Mouse (Mus musculus): ENCODE data around the gene Anapc5. TPM values are rescaled to one million over a fixed set of nuclear protein-coding genes. Genes with fewer than 3 reads are reported as not detected.
A peak's percentile ranks its signal among the peaks of the same experiment; 100 is the strongest.

Gene Anapc5
- polyA plus RNA-seq, 1 experiment: 342 TPM

GRCm38 (mm10) chr5:122767283-122767682, 53.9 kb downstream of the Anapc5 start:
- peak; percentile 10 for DNase-seq (ENCODE audit: low read depth)

GRCm38 (mm10) chr5:122764032-122764464, 57.1 kb downstream of the Anapc5 start:
- DNase-seq (ENCODE audit: low read depth): no peak

DNA sequence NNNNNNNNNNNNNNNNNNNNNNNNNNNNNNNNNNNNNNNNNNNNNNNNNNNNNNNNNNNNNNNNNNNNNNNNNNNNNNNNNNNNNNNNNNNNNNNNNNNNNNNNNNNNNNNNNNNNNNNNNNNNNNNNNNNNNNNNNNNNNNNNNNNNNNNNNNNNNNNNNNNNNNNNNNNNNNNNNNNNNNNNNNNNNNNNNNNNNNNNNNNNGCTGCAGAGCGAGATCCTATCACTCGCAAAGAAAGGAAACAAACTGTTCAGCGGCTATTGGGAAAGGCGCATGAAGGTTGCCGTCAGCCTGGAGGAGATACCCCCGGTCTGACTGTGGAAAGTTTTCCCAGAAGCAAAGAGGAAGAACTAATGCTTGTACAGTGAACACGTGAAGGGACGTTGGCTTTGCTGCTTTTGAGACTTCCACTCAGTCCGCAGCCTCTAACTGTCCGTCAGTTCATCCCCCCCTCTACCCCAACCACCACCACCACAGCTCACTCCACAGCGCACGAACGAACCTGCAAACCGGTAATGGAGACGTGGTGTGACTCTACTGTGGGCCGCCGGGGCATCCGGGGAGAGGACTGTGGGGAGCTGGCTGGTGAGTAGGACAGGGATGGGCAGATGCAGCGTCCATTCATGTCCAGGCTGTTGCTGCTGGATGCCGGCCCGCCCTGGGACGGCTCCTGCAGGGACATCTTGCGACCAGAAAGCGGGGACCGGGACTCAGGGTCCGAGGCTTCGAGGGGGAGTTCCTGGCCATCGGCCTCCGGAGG, 57.7 kb downstream of the Anapc5 start:
- DNase-seq (ENCODE audit: low read depth): no peak

GRCm38 (mm10) chr5:122756680-122757079, 64.5 kb downstream of the Anapc5 start:
- no peak for DNase-seq (ENCODE audit: low read depth)

DNA sequence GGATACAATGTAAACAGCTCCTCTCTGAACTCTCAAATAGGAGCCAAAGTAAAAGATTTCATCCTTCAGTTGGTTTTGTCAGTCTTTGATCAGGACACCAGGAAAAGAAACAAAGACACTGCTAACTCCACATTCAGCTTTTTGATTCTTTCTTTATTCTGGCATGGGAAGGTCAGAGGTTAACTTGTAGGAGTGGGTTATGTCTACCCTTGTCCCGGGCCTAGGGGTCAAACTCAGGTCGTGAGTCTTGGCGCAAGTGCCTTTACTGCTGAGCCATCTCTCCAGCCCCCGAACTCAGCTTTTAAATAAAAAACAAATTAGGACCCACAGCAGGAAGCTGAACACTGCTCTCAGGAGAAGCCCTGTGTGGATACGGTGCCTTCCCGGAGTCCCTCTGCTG, 65.0 kb downstream of the Anapc5 start:
- DNase-seq (ENCODE audit: low read depth): no peak

DNA sequence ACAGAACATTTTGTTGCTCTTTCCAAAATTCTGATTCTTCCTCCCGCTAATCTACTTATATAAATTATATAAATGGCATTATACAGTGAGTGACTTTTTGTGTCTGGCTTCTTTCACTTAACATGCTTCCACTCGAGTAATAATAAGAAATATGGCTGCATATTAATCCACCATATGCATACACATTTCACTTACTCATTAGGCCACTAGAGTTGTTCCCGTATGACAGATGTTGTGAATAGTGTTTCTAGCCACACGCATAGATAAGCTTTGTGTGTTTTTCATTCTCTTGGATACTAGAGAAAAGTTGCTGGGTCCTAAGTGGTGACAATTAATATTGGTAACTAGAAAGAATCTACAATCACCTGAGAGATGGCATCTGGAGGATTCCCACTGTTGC, 65.5 kb downstream of the Anapc5 start:
- no peak for DNase-seq (ENCODE audit: low read depth)

GRCm38 (mm10) chr5:122754477-122754876, 66.7 kb downstream of the Anapc5 start:
- no peak for DNase-seq (ENCODE audit: low read depth)

GRCm38 (mm10) chr5:122747950-122748349, 73.2 kb downstream of the Anapc5 start:
- DNase-seq (ENCODE audit: low read depth): no peak

GRCm38 (mm10) chr5:122743880-122744422, 77.2 kb downstream of the Anapc5 start:
- DNase-seq (ENCODE audit: low read depth): no peak

Other genes starting within 250 kb of the Anapc5 start
- gene Ift81, start 206.8 kb downstream of the Anapc5 start, polyA plus RNA-seq (2012; rRNA removed): 3.8 and 5.1 TPM in 2 replicates
- 16.7 and 22.6 TPM in 2 replicates for gene P2rx7, start 177.4 kb downstream of the Anapc5 start, polyA plus RNA-seq (2012; rRNA removed)
- 50.0 and 55.6 TPM in 2 replicates for gene P2rx4, start 113.8 kb downstream of the Anapc5 start, polyA plus RNA-seq (2012; rRNA removed)
- 15.7 and 18.5 TPM in 2 replicates for gene Camkk2, start 41.9 kb downstream of the Anapc5 start, polyA plus RNA-seq (2012; rRNA removed)
- 16.5 and 17.5 TPM in 2 replicates for gene Rnf34, start 28.7 kb upstream of the Anapc5 start, polyA plus RNA-seq (2012; rRNA removed)
- 18.0 and 21.7 TPM in 2 replicates for gene Kdm2b, start 168.5 kb upstream of the Anapc5 start, polyA plus RNA-seq (2012; rRNA removed)
- 43.4 and 44.0 TPM in 2 replicates for gene Orai1, start 193.7 kb upstream of the Anapc5 start, polyA plus RNA-seq (2012; rRNA removed)
- 1.4 and 4.0 TPM in 2 replicates for gene Morn3, start 225.7 kb upstream of the Anapc5 start, polyA plus RNA-seq (2012; rRNA removed)
- gene Tmem120b, start 247.1 kb upstream of the Anapc5 start, polyA plus RNA-seq (2012; rRNA removed): 38.5 and 66.6 TPM in 2 replicates